Mouse (Mus musculus): ENCODE results near the gene Tuba1b.
"Not testable (repeated sequence)": the region's sequence is repeated elsewhere in the genome, so short reads cannot be mapped to it uniquely, and the experiment has no call there.

The Tuba1b gene

GRCm38 (mm10) chr15:98922581-98922980, 11.8 kb downstream of the Tuba1b start:
- peak; percentile 67 to 76 for DNase-seq

DNA sequence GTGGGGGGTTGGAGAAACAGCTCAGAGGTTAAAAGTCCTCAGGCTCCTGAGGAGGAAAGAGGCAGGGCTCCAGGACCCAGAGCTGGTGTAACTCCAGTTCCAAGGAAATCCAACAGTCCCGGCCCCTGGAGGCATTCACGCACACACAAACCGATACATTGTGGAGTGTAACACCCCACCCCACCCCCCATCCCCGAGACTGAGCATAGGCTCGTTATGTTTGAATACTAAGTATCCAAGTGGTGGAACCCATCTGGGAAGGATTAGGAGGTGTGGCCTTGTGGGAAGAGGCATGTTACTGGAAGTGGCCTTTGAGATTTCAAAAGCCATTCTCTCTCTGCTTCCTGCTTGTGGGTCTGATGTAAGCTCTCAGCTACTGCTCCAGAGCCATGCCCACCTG, 12.9 kb downstream of the Tuba1b start:
- no peak for DNase-seq

DNA sequence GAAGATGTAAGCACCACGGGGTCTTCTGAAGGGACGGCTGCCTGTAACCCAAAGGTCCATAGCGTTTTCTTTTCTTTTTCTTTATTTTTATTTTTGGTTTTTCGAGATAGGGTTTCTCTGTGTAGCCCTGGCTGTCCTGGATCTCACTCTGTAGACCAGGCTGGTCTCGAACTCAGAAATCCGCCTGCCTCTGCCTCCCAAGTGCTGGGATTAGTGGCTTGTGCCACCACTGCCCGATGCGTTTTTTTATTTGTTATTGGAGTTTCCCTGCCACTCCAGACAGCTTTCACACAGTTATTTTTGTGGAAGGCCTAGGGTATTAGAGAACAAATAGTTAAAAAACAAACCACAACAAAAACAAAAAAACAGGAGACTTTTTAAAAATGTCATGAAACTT, 15.9 kb downstream of the Tuba1b start:
- not testable (repeated sequence) for DNase-seq

GRCm38 (mm10) chr15:98917538-98918498, 16.5 kb downstream of the Tuba1b start, which contains the start of gene Lmbr1l:
Lmbr1l (minus strand) TSS chr15:98918231.
- DNase-seq = peak; percentile 99 to 100

DNA sequence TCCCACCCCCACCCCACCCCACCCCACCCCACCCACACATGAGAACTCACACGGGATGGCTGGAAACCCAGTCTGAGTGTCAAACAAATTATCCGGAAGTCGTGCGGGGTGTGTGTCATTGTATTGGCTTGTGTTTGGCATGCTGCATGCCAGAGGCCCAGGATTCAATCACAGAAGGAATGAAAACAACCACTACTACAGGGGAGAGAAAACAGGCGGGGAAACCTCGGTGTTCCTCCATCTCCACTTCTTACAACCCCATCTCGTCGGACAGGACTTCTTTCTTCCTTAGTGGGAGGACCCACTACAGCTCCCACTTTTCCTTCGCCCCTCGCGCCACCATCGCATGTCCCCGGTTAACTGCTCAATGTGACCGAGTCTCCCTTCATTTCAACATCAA, 17.3 kb downstream of the Tuba1b start:
- no peak for DNase-seq

DNA sequence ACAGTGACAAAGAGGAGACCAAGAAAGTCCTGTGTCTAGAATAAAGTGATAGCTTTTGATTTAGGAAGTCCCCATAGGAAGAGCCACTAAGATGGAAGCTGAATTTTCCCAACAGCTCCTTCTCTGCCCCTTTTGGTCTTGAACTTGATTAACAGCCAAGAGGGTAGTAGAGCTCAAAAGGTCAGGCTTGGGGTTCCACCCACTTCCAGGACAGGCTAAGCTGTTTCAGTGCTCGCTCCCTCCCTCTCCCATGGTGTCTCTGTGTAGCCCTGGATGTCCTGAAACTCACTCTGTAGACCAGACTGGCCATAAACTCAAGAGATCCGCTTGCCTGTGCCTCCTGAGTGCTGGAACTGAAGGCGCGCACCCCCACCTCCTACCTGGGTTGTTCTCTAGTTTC, 18.3 kb downstream of the Tuba1b start:
- DNase-seq = peak; percentile 33 to 68

- no peak for DNase-seq
Observed at GRCm38 (mm10) chr15:98914903-98915302, 19.5 kb downstream of the Tuba1b start.

DNA sequence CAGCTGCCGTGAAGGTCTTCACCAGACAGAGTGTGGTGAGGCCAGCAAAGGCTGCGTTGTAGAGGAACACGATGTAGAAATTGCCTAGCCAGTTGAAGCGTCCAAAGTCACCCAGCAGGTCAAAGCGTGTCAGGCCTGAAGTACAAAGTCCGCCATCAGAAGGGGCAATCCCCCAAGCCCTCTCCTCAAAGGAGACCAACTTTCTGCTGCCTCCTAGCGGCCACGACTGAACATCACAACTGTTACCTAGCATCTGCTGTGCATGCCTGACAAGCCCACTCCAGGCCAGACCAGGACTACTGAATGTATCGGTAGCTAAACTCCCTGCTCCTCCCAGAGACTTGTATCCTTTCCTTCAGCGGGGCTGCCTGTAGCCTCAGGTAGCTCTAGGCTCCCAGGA, 29.7 kb downstream of the Tuba1b start:
- peak; percentile 56 to 57 for DNase-seq

DNA sequence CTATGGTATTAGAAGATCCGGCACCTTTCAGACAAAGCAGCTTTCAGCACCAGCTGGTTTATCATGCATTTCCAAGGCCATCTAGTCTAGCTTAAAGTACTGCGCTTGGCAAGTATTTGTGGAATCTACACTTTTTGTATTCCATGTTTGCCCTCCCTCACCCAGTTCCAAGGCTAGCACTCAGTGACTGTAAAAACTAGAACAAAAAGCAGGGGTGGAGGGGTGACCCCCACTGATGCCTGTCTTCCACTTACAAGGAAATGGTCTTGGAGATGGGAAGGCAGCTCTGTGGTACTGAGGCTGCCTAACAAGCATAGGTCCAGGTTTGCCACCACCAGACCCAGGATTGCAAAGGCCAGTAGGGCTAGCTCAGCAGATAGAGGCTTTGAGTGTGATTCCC, 31.8 kb downstream of the Tuba1b start:
- no peak for DNase-seq

DNA sequence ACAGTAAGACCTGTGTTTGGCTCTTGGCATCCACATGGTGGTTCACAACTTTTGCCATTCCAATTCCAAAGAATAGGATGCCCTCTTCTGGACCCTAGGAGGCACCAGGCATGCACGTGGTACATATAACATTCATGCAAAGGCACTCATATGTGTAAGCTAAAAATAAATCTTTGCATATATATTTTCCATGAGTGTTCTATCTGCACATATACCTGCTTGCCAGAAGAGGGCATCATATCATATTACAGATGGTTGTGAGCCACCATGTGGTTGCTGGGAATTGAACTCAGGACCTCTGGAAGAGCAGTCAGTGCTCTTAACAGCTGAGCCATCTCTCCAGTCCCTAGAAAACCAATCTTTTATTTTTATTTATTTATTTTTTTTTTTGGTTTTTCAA, 32.8 kb downstream of the Tuba1b start:
- no peak for DNase-seq

DNA sequence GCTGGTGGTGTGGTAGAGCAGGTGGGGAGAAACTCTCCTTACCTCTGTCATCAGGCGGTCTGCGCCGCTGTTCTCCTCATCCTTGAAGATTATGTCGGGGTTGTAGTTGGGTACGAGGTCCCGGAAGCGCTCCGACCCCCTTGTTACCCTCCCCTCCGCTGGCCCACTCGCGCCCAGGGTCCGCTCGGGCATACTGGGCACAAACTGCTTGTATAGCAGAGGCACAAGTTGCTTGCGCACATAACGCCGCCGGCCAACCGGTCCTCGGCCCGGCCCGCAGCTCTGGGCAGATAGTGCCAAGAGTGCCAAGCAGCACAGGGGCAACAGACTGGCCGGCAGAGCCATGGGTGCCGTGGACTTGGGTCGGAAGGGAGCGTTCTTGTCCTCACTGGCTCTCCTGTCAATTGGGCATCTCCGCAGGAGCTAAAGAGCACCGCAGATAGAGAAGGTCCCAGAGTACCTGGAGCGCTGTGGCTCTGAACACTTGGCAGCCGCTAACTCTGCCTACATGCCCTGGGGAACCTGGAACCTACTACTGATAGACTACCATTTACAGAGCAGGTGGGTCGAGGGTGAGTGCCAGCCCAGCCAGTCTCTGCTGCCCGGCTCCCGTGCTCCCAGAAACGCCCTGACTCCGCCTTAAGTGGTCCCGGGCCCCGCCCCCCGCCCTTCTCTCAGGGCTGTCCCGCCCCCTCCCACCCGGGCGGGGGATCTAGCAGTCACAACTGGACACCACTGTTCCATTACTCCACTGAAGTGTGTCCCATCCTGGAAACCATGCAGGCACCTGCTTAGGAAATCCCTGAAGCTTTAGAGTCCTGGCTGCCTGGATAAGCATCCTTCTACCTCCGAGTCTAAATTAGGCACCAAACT, 36.2 kb downstream of the Tuba1b start, which contains the start of gene Dhh:
TSS of gene Dhh (minus strand) at position 613 of the 873 bp plus-strand sequence.
- DNase-seq = peak; percentile 24 to 61

- DNase-seq = peak; percentile 51 to 66
Observed at GRCm38 (mm10) chr15:98897495-98897894, 36.9 kb downstream of the Tuba1b start.

GRCm38 (mm10) chr15:98895635-98896589, 38.5 kb downstream of the Tuba1b start:
- DNase-seq = peak in 1 of 2 experiments; percentile 59

GRCm38 (mm10) chr15:98894746-98895634, 39.4 kb downstream of the Tuba1b start:
- DNase-seq = no peak

DNA sequence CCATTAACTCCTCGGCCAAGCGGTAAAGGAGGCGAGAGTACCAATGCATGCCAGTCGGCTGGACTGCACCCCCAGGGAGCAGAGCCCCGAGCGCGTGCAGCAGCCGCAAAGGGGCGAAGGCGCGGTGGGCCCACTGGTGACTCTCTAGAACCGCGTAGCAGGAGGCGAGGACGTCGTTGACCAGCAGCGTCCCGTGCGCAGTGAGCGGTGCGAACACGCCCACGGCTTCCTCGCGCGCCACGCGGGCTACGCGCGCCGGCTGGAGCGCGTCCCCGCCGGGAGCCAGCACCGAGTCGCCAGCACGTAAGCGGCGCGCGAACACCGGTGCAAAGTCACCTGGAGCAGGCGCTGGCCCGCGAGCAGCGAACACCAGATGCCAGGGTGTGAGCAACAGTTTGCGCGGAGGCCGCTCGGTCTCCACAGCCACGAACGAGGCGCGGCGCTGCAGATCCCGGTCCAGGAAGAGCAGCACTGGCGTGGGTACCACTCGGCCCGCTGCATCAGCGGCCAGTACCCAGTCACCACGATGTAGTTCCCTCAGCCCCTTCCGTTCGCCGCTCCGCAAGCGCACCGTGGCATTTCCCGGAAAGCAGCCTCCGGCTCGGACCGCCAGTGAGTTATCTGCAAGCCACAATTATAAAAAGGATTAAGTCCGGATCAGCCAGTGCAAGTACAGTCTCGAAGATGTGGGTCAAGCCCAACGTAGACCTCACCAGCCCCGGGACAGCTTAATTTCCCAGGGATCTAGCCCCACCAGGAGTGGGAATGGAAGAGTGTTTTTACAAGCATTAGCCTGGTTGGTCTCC, 40.2 kb downstream of the Tuba1b start, which contains the start of gene Rhebl1:
TSS of gene Rhebl1 (minus strand) at position 601 of the 806 bp plus-strand sequence.
- peak; percentile 49 to 69 for DNase-seq

DNA sequence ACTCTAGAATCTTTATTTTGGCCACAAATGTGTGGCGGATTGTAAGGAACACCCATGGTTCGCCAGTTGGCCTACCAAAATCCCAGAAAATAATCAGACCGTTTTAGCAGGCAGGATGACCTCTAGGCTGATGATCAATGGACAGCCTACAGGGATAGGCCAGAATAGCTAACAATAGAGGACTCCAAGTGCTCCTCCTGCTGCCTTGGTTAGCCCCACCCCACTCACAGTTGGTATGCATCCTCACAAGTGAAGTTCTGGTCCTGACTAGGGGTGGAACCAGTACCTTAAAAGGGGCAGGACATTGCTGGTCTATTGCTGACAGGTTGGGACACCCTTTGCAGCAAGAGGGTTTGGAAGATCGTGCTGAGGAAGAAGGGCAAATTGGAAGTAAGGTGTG, 41.3 kb downstream of the Tuba1b start:
- DNase-seq = no peak

- DNase-seq = peak; percentile 76 to 85
Observed at GRCm38 (mm10) chr15:98891907-98892606, 42.3 kb downstream of the Tuba1b start.

GRCm38 (mm10) chr15:98891198-98891742, 43.1 kb downstream of the Tuba1b start:
- DNase-seq = peak in 1 of 2 experiments; percentile 26

DNA sequence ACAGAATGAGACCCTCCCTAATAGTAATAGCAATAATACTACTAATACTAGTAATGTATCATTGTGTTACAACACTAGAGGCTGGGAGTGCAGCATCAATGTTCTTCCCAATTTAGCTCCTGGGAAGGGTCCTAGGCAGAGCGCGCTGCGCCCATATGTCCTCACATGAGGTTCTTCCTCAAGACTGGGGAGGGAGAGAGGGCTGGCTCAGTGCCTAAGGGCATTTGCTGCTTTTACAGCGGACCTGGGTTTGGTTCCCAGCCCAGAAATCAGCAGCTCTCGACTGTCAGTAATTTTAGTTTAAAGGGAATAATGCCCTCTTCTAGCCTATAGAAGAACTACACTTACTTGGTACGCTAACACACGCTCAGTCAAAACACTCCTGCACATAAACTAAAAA, 46.8 kb downstream of the Tuba1b start:
- no peak for DNase-seq
